Mouse (Mus musculus) limb, embryonic 12.5 days (tissue): ENCODE data around the gene Xlr5b. TPM values are rescaled to one million over a fixed set of nuclear protein-coding genes. Genes with fewer than 3 reads are reported as not detected.
"Not testable (repeated sequence)": the region's sequence is repeated elsewhere in the genome, so short reads cannot be mapped to it uniquely, and the experiment has no call there.

Experiments
- ATAC-seq: fragments of 200-750 bp; cut with Nextera tagmentation; 2 replicates; pipeline ENCODE4 v1.8.0; 2017; ENCODE audit warnings: low read depth, moderate TSS enrichment; ENCODE audit not compliant: insufficient number of reproducible peaks, insufficient read depth, low FRiP score, low TSS enrichment
- H3K27ac ChIP-seq: fragments of 300-500 bp; sonication (generic); 2 replicates; pipeline ENCODE4 v1.5.1; 2016; ENCODE audit warnings: mild to moderate bottlenecking, moderate library complexity
- H3K27me3 ChIP-seq: fragments of 300-500 bp; sonication (generic); 2 replicates; pipeline ENCODE4 v1.6.1; 2016; ENCODE audit warnings: mild to moderate bottlenecking, moderate library complexity
- H3K36me3 ChIP-seq: fragments of 300-500 bp; sonication (generic); 2 replicates; pipeline ENCODE4 v1.6.1; 2016; ENCODE audit warnings: mild to moderate bottlenecking, moderate library complexity
- H3K4me1 ChIP-seq: fragments of 300-500 bp; sonication (generic); replicated peaks from 2 replicates; pipeline ENCODE4 v1.6.1; 2016
- H3K4me2 ChIP-seq: fragments of 300-500 bp; sonication (generic); 2 replicates; pipeline ENCODE4 v1.6.1; 2016; ENCODE audit warnings: mild to moderate bottlenecking, moderate library complexity
- H3K4me3 ChIP-seq: fragments of 300-500 bp; sonication (generic); replicated peaks from 2 replicates; pipeline ENCODE4 v1.5.1; 2016; ENCODE audit warnings: mild to moderate bottlenecking
- H3K9ac ChIP-seq: fragments of 300-500 bp; sonication (generic); replicated peaks from 2 replicates; pipeline ENCODE4 v1.6.1; 2016; ENCODE audit warnings: mild to moderate bottlenecking, moderate library complexity
- H3K9me3 ChIP-seq: fragments of 300-500 bp; sonication (generic); 2 replicates; pipeline ENCODE4 v1.6.1; 2016; ENCODE audit warnings: mild to moderate bottlenecking, moderate library complexity
- WGBS: fragments of 180-500 bp; shearing (Covaris S2); methylation state at CpG from one replicate; pipeline ENCODE4 v1.1.7; 2016; 5-methylcytosine and 5-hydroxymethylcytosine counted together
- polyA plus RNA-seq: library from polyadenylated mRNA; unstranded; fragments of >200 nt; fragmentation: Nextera tagmentation; extraction: Ambion mirVana; gene quantifications from 2 replicates; pipeline ENCODE4 v1.2.1, GENCODE M21; 2016

The Xlr5b gene
- polyA plus RNA-seq = not detected in 2 replicates

GRCm38 (mm10) chrX:73148496-73148895 lies at the start of gene Xlr5b:
Xlr5b (plus strand) TSS chrX:73148796.
- not testable (repeated sequence) for H3K27me3 ChIP-seq, H3K36me3 ChIP-seq, ATAC-seq, H3K27ac ChIP-seq, H3K4me3 ChIP-seq, H3K9ac ChIP-seq, H3K4me1 ChIP-seq, H3K4me2 ChIP-seq, H3K9me3 ChIP-seq
- WGBS = no CpG with 5 or more reads among the region's 20 CpGs

- H3K9me3 ChIP-seq, H3K4me3 ChIP-seq, H3K27me3 ChIP-seq, H3K4me1 ChIP-seq, H3K4me2 ChIP-seq, ATAC-seq, H3K9ac ChIP-seq, H3K36me3 ChIP-seq, H3K27ac ChIP-seq: not testable (repeated sequence)
- no CpG with 5 or more reads among the region's 7 CpGs for WGBS
These were observed 31.8 kb upstream of the Xlr5b start, which contains the start of gene Gm14685 for GRCm38 (mm10) chrX:73116747-73117146. Gm14685 (plus strand) TSS chrX:73117047.

GRCm38 (mm10) chrX:73122859-73123829 lies 25.5 kb upstream of the Xlr5b start:
- ATAC-seq, H3K4me2 ChIP-seq, H3K4me1 ChIP-seq, H3K27me3 ChIP-seq, H3K9ac ChIP-seq, H3K27ac ChIP-seq, H3K36me3 ChIP-seq, H3K9me3 ChIP-seq, H3K4me3 ChIP-seq: not testable (repeated sequence)
- no CpG with 5 or more reads among the region's 12 CpGs for WGBS

- not testable (repeated sequence) for H3K27ac ChIP-seq, ATAC-seq, H3K4me2 ChIP-seq, H3K27me3 ChIP-seq, H3K36me3 ChIP-seq, H3K9ac ChIP-seq, H3K9me3 ChIP-seq, H3K4me1 ChIP-seq, H3K4me3 ChIP-seq
- WGBS = no CpG with 5 or more reads among the region's 7 CpGs
These were observed 5.4 kb upstream of the Xlr5b start for GRCm38 (mm10) chrX:73143218-73143618.

- not testable (repeated sequence) for ATAC-seq, H3K9me3 ChIP-seq, H3K9ac ChIP-seq, H3K4me1 ChIP-seq, H3K4me3 ChIP-seq, H3K27ac ChIP-seq, H3K27me3 ChIP-seq, H3K36me3 ChIP-seq, H3K4me2 ChIP-seq
- no CpG with 5 or more reads among the region's 7 CpGs for WGBS
These were observed 754 bp downstream of the Xlr5b start, which contains the start of gene DXBay18 for GRCm38 (mm10) chrX:73149350-73149749. DXBay18 (minus strand) TSS chrX:73149450.

GRCm38 (mm10) chrX:73176889-73177288 lies 28.3 kb downstream of the Xlr5b start, which contains the start of gene Spin2d:
Spin2d (minus strand) TSS chrX:73176989.
- not testable (repeated sequence) for H3K36me3 ChIP-seq, H3K9ac ChIP-seq, H3K27me3 ChIP-seq, H3K4me3 ChIP-seq, H3K4me2 ChIP-seq, ATAC-seq, H3K9me3 ChIP-seq, H3K27ac ChIP-seq, H3K4me1 ChIP-seq
- 66% methylated on average over 4 of the region's 15 CpGs for WGBS

- 78% methylated on average over 12 of the region's 12 CpGs for WGBS
- not testable (repeated sequence) for H3K27ac ChIP-seq, H3K4me2 ChIP-seq, H3K36me3 ChIP-seq, H3K9ac ChIP-seq, H3K9me3 ChIP-seq, H3K4me3 ChIP-seq, ATAC-seq, H3K27me3 ChIP-seq, H3K4me1 ChIP-seq
These were observed 43.3 kb downstream of the Xlr5b start, which contains the start of gene Xlr3b for GRCm38 (mm10) chrX:73191934-73192333. Xlr3b (plus strand) TSS chrX:73192207.

Other genes with a start within 250 kb of the Xlr5b start
- gene Cetn2, start 230.4 kb upstream of the Xlr5b start, polyA plus RNA-seq = 82.8 and 85.6 TPM in 2 replicates
- 22.5 and 24.3 TPM in 2 replicates for gene Nsdhl, start 230.2 kb upstream of the Xlr5b start, polyA plus RNA-seq
- gene Zfp185, start 161.5 kb upstream of the Xlr5b start, polyA plus RNA-seq = 7.9 and 9.4 TPM in 2 replicates
- 0.09 and 0.15 TPM in 2 replicates for gene Pnma5, start 111.7 kb upstream of the Xlr5b start, polyA plus RNA-seq
- 0.26 and 0.27 TPM in 2 replicates for gene Pnma3, start 84.0 kb upstream of the Xlr5b start, polyA plus RNA-seq
- 0.65 and 0.87 TPM in 2 replicates for gene Xlr4a, start 66.3 kb upstream of the Xlr5b start, polyA plus RNA-seq
- gene Xlr3a, start 51.7 kb upstream of the Xlr5b start, polyA plus RNA-seq = 3.8 and 5.0 TPM in 2 replicates
- gene Gm14685, start 31.7 kb upstream of the Xlr5b start, polyA plus RNA-seq = 0.08 TPM in 1 of 2 replicates, not detected in the other
- gene DXBay18, start 654 bp downstream of the Xlr5b start, polyA plus RNA-seq = not detected in 2 replicates
- gene Spin2d, start 28.2 kb downstream of the Xlr5b start, polyA plus RNA-seq = not detected in 2 replicates
- gene Xlr3b, start 43.4 kb downstream of the Xlr5b start, polyA plus RNA-seq = 14.4 and 15.3 TPM in 2 replicates
- 0.67 and 0.73 TPM in 2 replicates for gene Xlr4b, start 65.5 kb downstream of the Xlr5b start, polyA plus RNA-seq
- 11.3 and 11.4 TPM in 2 replicates for gene F8a, start 79.5 kb downstream of the Xlr5b start, polyA plus RNA-seq
- not detected in 2 replicates for gene Xlr4c, start 94.3 kb downstream of the Xlr5b start, polyA plus RNA-seq
- 0.16 and 0.40 TPM in 2 replicates for gene Xlr3c, start 116.6 kb downstream of the Xlr5b start, polyA plus RNA-seq
- gene Xlr5a, start 144.2 kb downstream of the Xlr5b start, polyA plus RNA-seq = not detected in 2 replicates
- gene Xlr5c, start 144.2 kb downstream of the Xlr5b start, polyA plus RNA-seq = not detected in 2 replicates
- not detected in 2 replicates for gene Gm45015, start 188.0 kb downstream of the Xlr5b start, polyA plus RNA-seq
- gene Zfp275, start 193.8 kb downstream of the Xlr5b start, polyA plus RNA-seq = 23.1 and 26.1 TPM in 2 replicates
- gene Gm18336, start 249.9 kb downstream of the Xlr5b start, polyA plus RNA-seq = not detected in 2 replicates